Mouse (Mus musculus): ENCODE measurements around the gene Pim2.
"Not testable (repeated sequence)": the region's sequence is repeated elsewhere in the genome, so short reads cannot be mapped to it uniquely, and the experiment has no call there.

Pim2 gene

DNA sequence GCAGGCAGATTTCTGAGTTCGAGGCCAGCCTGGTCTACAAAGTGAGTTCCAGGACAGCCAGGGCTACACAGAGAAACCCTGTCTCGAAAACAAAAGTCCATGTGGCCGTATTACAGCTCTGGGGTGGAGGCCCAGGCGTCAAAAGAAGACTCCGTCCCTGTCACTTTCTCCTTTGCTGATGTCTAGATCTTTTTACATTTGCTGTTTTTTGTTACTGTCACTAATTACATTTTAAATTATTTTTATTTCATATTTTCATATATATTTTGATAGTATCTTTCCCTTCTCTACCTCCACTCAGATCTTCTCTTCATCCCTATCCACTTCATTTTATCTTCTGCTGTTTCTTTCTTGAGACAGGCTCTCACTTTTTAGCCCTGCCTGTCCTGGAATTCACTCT is 29.7 kb downstream of the Pim2 start, which contains the start of gene Gm10491:
TSS of gene Gm10491 (minus strand) at position 101 of the 400 bp plus-strand sequence.
- in situ Hi-C loops (cut with MboI, MseI), result no loop called here

DNA sequence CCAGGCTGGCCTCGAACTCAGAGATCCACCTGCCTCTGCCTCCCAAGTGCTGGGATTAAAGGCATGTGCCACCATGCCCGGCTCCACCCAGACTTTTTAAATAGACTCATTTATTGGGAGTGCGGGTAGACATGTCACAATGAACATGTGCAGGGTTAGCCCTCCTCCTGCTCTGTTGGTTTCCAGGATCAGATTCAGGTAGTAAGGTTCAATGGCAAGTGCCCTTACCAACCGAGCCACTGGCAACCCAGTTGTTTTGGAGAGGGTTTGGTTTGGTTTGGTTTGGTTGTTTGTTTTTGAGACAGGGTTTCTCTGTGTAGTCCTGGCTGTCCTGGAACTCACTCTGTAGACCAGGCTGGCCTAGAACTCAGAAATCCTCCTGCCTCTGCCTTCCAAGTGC is 31.2 kb downstream of the Pim2 start, which contains the start of gene Gm10490:
TSS of gene Gm10490 (plus strand) at position 301 of the 400 bp plus-strand sequence.
- in situ Hi-C loops (cut with MboI, MseI), result not testable (repeated sequence)

GRCm38 (mm10) chrX:7910473-7910872 is 32.4 kb downstream of the Pim2 start:
- in situ Hi-C loops (cut with MboI, MseI), result no loop called here

DNA sequence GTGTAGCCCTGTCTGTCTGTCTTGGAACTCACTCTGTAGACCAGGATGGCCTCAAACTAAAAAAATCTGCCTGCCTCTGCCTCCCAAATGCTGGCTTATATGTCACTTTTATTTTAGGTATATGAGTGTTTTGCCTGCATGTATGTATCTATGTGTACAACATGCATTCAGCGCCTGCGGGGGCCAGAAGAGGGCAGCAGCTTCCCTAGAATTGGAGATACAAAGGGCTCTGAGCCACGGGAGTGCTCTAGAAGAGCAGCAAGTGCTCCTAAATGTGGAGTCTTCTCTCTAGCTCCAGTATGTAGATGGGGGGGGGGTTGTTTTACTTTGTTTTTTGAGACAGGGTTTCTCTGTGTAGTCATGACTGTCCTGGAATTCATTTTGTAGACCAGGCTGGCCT is 37.6 kb downstream of the Pim2 start:
- in situ Hi-C loops (cut with MboI, MseI), result not testable (repeated sequence)

DNA sequence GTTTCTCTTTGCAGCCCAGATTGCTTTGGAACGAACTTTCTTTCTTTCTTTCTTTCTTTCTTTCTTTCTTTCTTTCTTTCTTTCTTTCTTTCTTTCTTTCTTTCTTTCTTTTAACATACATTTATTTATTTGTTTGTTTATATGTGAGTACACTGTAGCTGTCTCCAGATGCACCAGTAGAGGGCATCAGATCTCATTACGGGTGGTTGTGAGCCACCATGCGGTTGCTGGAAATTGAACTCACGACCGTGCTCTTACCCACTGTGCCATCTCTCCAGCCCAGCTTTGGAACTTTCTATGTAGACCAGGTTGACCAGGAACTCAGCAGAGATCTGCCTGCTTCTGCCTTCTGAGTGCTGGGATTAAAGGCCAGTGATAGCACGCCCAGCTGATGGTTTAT is 39.9 kb downstream of the Pim2 start:
- in situ Hi-C loops (cut with MboI, MseI), result not testable (repeated sequence)

DNA sequence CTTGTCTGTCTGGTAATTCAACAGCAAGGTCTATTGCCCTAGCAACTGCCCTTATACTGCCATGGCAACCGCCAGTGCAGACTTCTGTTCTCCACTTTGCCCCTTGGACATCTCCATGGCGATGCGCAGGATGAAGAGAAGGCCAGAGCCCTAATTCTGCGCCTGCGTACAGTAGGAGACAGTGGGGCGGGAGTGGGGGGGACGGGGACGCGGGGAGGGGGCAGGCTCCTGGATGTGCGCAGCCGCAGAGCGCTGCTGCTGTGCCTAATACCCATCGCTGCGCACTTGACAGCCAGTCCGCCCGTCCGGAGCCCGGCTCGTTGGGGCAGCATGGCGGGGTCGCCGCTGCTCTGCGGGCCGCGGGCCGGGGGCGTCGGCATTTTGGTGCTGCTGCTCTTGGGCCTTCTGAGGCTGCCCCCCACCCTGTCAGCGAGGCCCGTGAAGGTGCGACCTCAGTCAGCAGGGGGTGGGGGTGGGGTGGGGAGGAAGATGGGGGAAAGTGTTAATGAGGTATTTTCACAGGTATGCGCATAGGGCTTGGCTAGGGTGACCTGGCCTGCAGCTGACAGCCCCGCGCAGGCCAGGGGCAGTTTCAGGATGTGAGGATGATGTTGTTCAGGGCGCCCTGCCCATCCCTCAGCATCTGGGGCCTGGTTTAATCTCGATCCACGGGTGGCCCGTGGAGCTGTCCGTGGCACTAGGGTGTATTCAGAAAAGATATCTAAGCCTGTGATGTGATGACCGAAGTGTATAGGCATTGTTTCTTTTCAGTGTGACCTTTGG is 41.7 kb downstream of the Pim2 start, which contains the start of gene Pcsk1n:
TSS of gene Pcsk1n (plus strand) at position 222 of the 783 bp plus-strand sequence.
- in situ Hi-C loops (cut with MboI, MseI), result loop anchor here (5.0 kb wide), 1 partner anchor 98 kb away; the partner anchor contains the start of gene Glod5

- in situ Hi-C loops (cut with MboI, MseI), result loop anchor here (5.0 kb wide), 1 partner anchor 95 kb away; the partner anchor contains the start of gene Glod5
These were observed 44.0 kb downstream of the Pim2 start for GRCm38 (mm10) chrX:7922032-7922431.

DNA sequence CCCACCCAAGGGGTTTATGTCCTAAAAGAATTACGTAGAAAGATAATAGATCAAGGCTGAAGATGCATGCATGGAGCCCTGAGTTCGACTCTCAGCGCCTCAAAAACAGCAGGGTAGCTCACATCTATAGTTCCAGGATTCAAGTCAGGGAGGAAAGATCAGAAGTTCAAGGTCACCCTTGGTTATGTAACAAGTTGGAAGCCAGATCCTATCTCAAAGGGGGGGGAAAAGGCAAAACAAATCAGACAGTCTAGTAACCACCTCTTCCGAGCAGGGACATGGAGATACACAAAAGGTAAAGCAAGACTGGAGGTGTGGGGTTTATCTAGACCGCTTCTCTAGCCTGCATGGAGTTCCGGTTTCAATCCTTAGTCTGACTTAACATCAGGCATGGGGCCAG is 48.2 kb downstream of the Pim2 start:
- in situ Hi-C loops (cut with MboI, MseI), result no loop called here

DNA sequence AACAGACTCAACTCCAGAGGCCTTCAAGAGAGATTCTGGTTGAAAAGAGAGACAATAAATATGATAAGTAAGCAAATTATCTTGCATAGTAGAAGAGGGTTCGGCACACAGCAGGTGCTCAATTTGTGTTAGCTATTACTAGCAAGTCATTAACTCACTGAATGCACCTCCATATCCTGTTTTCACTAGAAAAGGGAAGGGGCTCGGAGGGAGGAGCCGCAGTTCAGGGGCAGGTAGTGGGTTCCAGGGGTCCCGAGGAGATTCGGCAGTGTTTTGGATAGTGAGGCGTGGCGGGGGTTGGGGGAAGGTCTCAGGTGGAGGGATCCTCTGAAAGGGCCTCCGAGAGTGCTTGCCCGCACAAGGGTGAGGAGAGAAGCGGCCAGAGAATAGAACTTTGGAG is 49.1 kb downstream of the Pim2 start:
- in situ Hi-C loops (cut with MboI, MseI), result no loop called here

- in situ Hi-C loops (cut with MboI, MseI), result no loop called here
These were observed 50.3 kb downstream of the Pim2 start, which contains the start of gene Eras for GRCm38 (mm10) chrX:7928270-7928790. Gene Eras (minus strand): TSS chrX:7928607.
